Mouse (Mus musculus) liver, embryonic 16.5 days (tissue): Measurements from ENCODE around the gene Csrnp3. TPM values are rescaled to one million over a fixed set of nuclear protein-coding genes. Genes with fewer than 3 reads are reported as not detected.

Experiments used
- ATAC-seq: fragments of 200-750 bp; cut with Nextera tagmentation; 2 replicates; pipeline ENCODE4 v1.8.0; 2017; ENCODE audit warnings: low read depth, mild to moderate bottlenecking, moderate number of reproducible peaks, moderate library complexity
- H3K27ac ChIP-seq: fragments of 300-500 bp; sonication (generic); 2 replicates; pipeline ENCODE4 v1.5.1; 2014; ENCODE audit warnings: mild to moderate bottlenecking, low read length
- H3K27me3 ChIP-seq: fragments of 300-500 bp; sonication (generic); 2 replicates; pipeline ENCODE4 v1.6.1; 2014; ENCODE audit warnings: low read depth, low read length, mixed read lengths; ENCODE audit not compliant: control insufficient read depth, insufficient read depth
- H3K36me3 ChIP-seq: fragments of 300-500 bp; sonication (generic); 2 replicates; pipeline ENCODE4 v1.6.1; 2014; ENCODE audit warnings: mild to moderate bottlenecking; ENCODE audit not compliant: control insufficient read depth, insufficient read depth
- H3K4me1 ChIP-seq: fragments of 300-500 bp; sonication (generic); 2 replicates; pipeline ENCODE4 v1.6.1; 2014; ENCODE audit warnings: low read depth, low read length, mixed read lengths; ENCODE audit not compliant: control insufficient read depth
- H3K4me2 ChIP-seq: fragments of 300-500 bp; sonication (generic); 2 replicates; pipeline ENCODE4 v1.6.1; 2014; ENCODE audit warnings: low read depth, low read length, mixed read lengths
- H3K4me3 ChIP-seq: fragments of 300-500 bp; sonication (generic); 2 replicates; pipeline ENCODE4 v1.5.1; 2014; ENCODE audit warnings: low read depth, mild to moderate bottlenecking, low read length
- H3K9ac ChIP-seq: fragments of 300-500 bp; sonication (generic); 2 replicates; pipeline ENCODE4 v1.6.1; 2014; ENCODE audit warnings: low read depth, low read length
- H3K9me3 ChIP-seq: fragments of 300-500 bp; sonication (generic); replicated peaks from 2 replicates; pipeline ENCODE4 v1.6.1; 2016; ENCODE audit warnings: low read length; ENCODE audit not compliant: control insufficient read depth
- WGBS: fragments of 180-500 bp; shearing (Covaris S2); extraction: QIAGEN DNeasy Blood & Tissue Kit; methylation state at CpG from one replicate; pipeline ENCODE4 v1.1.7; 2014; ENCODE audit not compliant: insufficient replicate concordance; 5-methylcytosine and 5-hydroxymethylcytosine counted together
- polyA plus RNA-seq: library from polyadenylated mRNA; unstranded; fragments of >200 nt; fragmentation: Nextera tagmentation; extraction: Ambion mirVana; gene quantifications from 2 replicates; pipeline ENCODE4 v1.2.1, GENCODE M21; 2015

The Csrnp3 gene
- polyA plus RNA-seq, 1 experiment from 2014 or later: not detected

DNA sequence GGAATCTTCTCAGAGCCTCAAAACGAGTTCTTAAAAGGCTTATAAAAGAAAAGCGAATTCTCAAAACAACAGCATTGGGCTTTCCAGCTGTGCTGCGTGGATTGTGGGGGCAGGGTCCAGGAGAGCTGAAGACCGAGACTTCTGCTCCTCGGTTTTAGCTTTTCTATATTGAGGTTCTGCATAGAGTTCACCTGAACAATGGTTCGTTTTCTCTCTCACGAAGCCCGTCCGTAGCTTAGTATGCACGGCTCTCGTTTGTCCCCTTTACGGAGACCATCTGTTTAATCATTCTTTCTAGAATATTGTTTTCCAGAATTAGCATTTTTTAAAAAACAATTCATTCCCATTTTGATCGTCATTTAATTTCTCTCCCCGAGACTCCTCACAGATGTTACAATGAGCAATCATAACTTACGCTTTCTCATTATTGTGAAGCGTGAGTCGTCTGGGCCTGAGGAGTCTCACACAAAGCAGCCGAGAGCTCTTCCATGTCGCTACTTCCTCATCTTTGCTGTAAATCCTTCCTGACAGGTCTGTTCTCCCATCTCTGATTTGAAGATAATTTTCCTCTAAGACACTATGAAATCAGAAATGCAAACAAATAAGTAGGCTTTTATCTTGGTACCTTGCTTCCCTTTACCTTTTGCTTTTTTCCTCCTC lies 163.6 kb downstream of the Csrnp3 start:
- H3K4me3 ChIP-seq: no peak overlapping the region
- H3K27ac ChIP-seq: no peak overlapping the region
- no peaks in the 10 kb centered on the region for H3K9me3 ChIP-seq
- no peaks in the 10 kb centered on the region for H3K36me3 ChIP-seq
- H3K27me3 ChIP-seq: no peaks in the 10 kb centered on the region
- 64% methylated on average over 19 of the region's 19 CpGs for WGBS
- ATAC-seq: no peak
- no peak overlapping the region for H3K9ac ChIP-seq
- no peaks in the 10 kb centered on the region for H3K4me1 ChIP-seq
- H3K4me2 ChIP-seq: no peak overlapping the region

DNA sequence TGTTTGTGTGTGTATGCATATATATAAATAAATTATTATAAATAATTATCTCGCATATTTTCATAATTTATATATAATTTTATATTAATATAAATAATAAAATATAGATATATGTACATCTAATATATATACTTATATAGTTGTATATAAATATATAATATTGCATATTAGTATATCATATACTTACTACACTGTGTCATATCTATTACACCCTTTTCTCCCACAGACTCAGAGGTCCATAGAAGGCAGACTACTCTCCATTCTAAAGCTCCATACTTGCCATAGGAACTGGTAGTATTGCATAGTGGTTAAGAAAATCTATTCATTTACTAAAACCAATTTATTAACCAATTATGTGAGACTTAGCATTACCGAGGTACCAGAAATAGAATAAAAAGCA lies 164.1 kb downstream of the Csrnp3 start:
- no peaks in the 10 kb centered on the region for H3K36me3 ChIP-seq
- H3K27ac ChIP-seq: no peak overlapping the region
- H3K9me3 ChIP-seq: no peaks in the 10 kb centered on the region
- no peaks in the 10 kb centered on the region for H3K4me1 ChIP-seq
- no peaks in the 10 kb centered on the region for H3K27me3 ChIP-seq
- no peak for ATAC-seq
- no peak overlapping the region for H3K9ac ChIP-seq
- H3K4me2 ChIP-seq: no peak overlapping the region
- 55% methylated on average over 2 of the region's 2 CpGs for WGBS
- no peak overlapping the region for H3K4me3 ChIP-seq

DNA sequence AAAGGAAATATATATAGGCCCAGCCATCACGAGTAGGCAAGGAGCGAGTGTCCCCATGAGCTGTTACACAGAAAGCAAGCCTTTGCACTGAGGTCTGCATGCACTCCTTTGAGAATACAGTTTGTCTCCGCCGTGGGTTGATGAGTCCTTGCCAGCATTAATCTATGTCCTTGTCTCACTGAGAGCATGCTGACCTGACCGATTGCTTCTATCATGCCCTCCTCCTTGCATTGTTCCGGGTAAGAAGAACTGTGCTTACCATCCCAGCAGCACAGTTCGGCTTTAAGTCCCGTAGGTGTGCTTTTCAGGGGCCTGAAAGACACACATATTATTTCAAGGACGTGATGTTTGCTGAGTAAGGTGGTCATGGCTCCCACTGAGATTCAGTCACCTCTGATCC lies 173.1 kb downstream of the Csrnp3 start:
- no peak for ATAC-seq
- Histone ChIP-seq H3K4me1 (no peaks in the 10 kb centered on the region), H3K9ac (no peak overlapping the region), H3K4me3 (no peak overlapping the region), H3K4me2 (no peak overlapping the region), H3K27ac (no peak overlapping the region), H3K9me3 (no peaks in the 10 kb centered on the region), H3K27me3 (no peaks in the 10 kb centered on the region), H3K36me3 (no peaks in the 10 kb centered on the region)
- 69% methylated on average over 9 of the region's 9 CpGs for WGBS

DNA sequence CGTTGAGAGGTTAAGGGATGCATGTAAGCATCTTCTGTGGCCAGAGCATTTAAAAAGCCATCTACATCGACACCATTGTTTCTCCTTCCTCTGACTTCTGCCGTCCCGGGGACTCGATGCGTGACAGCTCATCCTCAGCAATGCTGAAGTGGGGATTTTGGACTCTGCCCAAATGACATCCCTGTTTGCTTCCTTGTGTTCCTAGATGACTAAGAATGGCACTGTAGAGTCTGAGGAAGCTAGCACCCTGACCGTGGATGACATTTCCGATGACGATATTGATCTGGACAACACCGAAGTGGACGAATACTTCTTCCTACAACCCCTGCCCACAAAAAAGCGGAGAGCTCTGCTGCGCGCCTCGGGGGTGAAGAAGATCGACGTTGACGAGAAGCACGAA lies 173.7 kb downstream of the Csrnp3 start:
- Histone ChIP-seq H3K27me3 (no peaks in the 10 kb centered on the region), H3K4me2 (no peak overlapping the region), H3K4me1 (no peaks in the 10 kb centered on the region), H3K36me3 (no peaks in the 10 kb centered on the region), H3K4me3 (no peak overlapping the region), H3K9me3 (no peaks in the 10 kb centered on the region), H3K9ac (no peak overlapping the region), H3K27ac (no peak overlapping the region)
- no peak for ATAC-seq
- WGBS: 83% methylated on average over 19 of the region's 19 CpGs

DNA sequence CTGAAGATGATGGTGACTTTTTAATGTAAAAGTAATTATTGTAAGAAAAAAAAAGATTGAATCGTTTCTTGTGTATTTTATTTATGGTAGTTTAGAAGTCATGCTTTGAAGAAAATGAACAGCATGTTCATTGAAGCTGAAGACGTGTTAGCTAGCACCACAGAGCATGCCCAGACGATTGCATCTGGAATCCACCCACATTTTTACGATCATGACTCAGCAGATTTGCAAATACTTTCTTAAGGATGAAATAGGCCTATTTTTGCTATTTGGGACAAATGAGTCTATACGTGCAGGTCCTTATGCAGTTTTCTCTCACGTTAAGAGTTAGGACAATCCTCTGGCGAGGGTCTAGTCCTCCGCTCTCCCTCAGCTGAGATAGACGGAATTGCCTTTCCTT lies 177.9 kb downstream of the Csrnp3 start:
- H3K9ac ChIP-seq: no peak overlapping the region
- no peak for ATAC-seq
- no peak overlapping the region for H3K4me2 ChIP-seq
- no peaks in the 10 kb centered on the region for H3K4me1 ChIP-seq
- no peaks in the 10 kb centered on the region for H3K9me3 ChIP-seq
- H3K27ac ChIP-seq: no peak overlapping the region
- no peak overlapping the region for H3K4me3 ChIP-seq
- 76% methylated on average over 9 of the region's 9 CpGs for whole genome bisulfite sequencing
- H3K27me3 ChIP-seq: no peaks in the 10 kb centered on the region
- H3K36me3 ChIP-seq: no peaks in the 10 kb centered on the region

DNA sequence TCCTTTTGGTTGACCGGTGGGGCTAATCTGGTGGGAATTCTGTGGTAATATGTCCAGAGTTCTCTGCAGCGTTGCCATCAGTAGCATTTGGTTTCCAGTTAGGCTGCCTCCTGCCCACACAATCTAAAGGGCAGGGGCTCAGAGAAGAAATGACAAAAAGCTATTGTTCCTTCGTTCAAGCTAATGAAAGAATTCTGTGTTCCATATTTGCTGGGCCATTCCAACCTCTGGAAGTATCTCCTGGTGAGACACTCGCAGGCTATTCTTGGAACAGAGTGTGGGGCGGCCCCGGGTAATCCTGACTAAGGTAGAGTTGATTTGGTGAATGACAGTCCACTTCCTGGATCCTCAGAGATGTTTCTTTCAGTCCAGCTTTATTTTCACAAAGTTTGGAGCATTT lies 179.3 kb downstream of the Csrnp3 start:
- no peak overlapping the region for H3K4me3 ChIP-seq
- no peak overlapping the region for H3K9ac ChIP-seq
- no peak overlapping the region for H3K4me2 ChIP-seq
- H3K36me3 ChIP-seq: no peaks in the 10 kb centered on the region
- no peak overlapping the region for H3K27ac ChIP-seq
- no peaks in the 10 kb centered on the region for H3K27me3 ChIP-seq
- no peaks in the 10 kb centered on the region for H3K4me1 ChIP-seq
- WGBS: 65% methylated on average over 6 of the region's 6 CpGs
- ATAC-seq: no peak
- no peaks in the 10 kb centered on the region for H3K9me3 ChIP-seq

DNA sequence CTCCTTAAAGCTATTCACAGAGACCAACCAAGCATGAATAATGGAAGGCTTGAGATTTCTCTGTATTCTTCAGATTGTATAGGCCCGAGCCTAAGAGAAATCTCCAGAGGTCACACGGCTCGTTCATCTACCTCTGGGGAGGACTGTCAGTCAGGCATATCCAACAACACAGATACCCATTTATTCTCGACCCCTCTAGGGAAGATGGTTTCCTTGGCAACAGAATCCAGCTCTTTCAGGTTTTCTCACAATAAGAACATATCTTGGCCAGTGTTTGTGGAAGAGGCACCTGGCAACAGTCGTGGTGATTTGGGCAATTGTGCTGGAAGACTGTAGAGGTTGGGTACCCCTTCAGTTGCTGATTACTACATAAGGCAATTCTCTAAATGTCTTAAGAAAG lies 183.2 kb downstream of the Csrnp3 start:
- no peak overlapping the region for H3K27ac ChIP-seq
- H3K36me3 ChIP-seq: no peaks in the 10 kb centered on the region
- no peak overlapping the region for H3K9ac ChIP-seq
- no peak overlapping the region for H3K4me3 ChIP-seq
- H3K4me2 ChIP-seq: no peak overlapping the region
- no peak for ATAC-seq
- no peaks in the 10 kb centered on the region for H3K4me1 ChIP-seq
- H3K9me3 ChIP-seq: no peaks in the 10 kb centered on the region
- no peaks in the 10 kb centered on the region for H3K27me3 ChIP-seq
- WGBS: 56% methylated on average over 5 of the region's 5 CpGs

DNA sequence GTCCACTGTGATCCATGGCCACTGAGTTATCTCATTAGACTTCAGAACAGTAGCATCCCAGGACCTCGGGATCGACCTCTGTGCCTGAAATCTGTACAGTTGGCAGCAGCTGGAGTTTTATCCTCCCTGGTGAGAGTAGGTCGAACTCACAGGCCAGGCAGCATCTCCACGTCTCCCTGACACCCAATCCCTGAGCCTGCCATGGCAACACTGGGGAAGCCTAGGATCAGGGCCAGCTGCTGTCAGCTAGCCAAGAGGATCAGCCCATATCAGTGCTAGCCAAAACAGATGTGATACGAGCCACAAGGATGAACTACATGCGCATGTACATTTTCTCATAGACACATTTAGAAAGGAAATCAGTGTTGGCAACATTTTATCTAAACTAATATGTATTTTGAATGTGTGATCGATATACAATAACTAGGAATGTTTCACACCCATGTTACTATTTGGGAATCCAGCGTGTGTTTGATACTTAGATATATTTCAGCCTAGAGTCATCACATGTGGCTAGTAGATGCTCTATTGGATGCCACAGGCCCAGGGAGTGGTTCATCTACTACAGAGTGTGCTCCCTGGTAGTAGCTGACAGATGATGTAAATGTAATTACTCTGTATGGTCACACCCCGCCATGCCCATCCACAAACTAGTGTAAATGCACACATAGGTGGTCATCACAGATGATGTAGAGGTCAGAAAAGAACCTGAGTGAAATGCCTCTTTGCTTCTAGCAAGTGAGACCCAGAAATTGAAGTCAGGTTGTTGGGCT lies 189.5 kb downstream of the Csrnp3 start:
- no peaks in the 10 kb centered on the region for H3K4me1 ChIP-seq
- WGBS: 67% methylated on average over 9 of the region's 9 CpGs
- ATAC-seq: no peak
- no peak overlapping the region for H3K27ac ChIP-seq
- H3K27me3 ChIP-seq: no peaks in the 10 kb centered on the region
- H3K4me3 ChIP-seq: no peak overlapping the region
- H3K36me3 ChIP-seq: no peaks in the 10 kb centered on the region
- no peaks in the 10 kb centered on the region for H3K9me3 ChIP-seq
- H3K4me2 ChIP-seq: no peak overlapping the region
- no peak overlapping the region for H3K9ac ChIP-seq

DNA sequence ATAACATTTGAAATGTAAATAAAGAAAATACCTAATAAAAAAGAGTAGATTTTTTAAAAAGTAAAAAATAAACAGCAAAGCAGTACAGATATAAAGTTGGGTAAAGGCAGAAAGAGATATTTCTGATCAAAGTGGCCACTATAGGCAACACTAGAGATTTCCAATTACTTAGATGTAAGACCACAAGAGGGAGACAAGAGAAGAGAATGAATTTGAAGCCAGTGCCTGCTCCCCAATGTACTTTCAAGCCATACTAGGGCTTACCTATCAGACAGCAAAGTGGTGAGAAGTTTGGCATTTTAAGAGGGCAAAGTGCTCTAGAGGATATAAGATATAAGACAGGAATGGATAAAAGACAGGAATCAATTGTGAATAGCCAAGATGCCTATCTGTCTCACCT lies 195.0 kb downstream of the Csrnp3 start:
- Histone ChIP-seq H3K4me2 (no peak overlapping the region), H3K27me3 (no peaks in the 10 kb centered on the region), H3K9ac (no peak overlapping the region), H3K27ac (no peak overlapping the region), H3K9me3 (no peaks in the 10 kb centered on the region), H3K4me1 (no peaks in the 10 kb centered on the region), H3K4me3 (no peak overlapping the region), H3K36me3 (no peaks in the 10 kb centered on the region)
- ATAC-seq: no peak
